Mouse (Mus musculus): Measurements from ENCODE around the gene Gm20716.

GRCm38 (mm10) chr2:168200014-168200691, 30.0 kb downstream of the Gm20716 start:
- TF ChIP-seq POLR2A (IDR thresholded peaks at IDR 0.05; ENCODE audit: insufficient read depth, low read depth, low read length) (no peak), CTCF (IDR thresholded peaks at IDR 0.05; ENCODE audit: insufficient read depth, low read depth, low read length) (no peak)

Measured in olfactory bulb, adult 2 months (tissue).